Mouse (Mus musculus) stomach, postnatal 0 days (tissue): ENCODE measurements around the gene Eefsec.

Experiments
- CTCF ChIP-seq: IDR thresholded peaks from 2 replicates; pipeline ENCODE4 v1.5.1; 2016; ENCODE audit warnings: antibody characterized with exemption, low read depth, mild to moderate bottlenecking, moderate library complexity
- EP300 ChIP-seq: optimal IDR thresholded peaks from 2 replicates; pipeline ENCODE3; 2016; ENCODE audit warnings: antibody characterized with exemption

DNA sequence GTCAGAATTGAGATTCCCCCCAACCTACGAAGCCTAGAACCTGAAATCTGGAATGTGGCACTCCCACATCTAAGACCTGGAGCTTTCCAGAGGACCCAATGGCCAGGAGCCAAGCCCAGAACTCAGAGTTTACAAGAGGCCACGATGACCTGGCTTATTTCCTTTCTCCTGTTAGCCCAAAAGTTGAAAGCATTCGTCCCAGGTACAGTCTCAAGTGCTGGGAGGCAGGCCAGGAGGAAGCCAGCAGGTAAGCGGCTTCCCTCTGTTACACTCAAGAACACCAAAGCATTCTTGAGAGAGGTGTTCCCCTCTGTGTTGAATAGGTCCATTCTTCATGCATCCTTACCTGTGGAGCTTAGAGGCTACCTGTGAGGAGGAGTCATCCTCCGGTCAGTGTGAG, 236.9 kb downstream of the Eefsec start:
- TF ChIP-seq CTCF (no peak), EP300 (no peak)
